In genomic region chr1:88179657-88180056, GRCm38 (mm10) we compare ENCODE assay signal across 32 mouse cellular contexts. TPM values are rescaled to one million over a fixed set of nuclear protein-coding genes. Genes with fewer than 3 reads are reported as not detected.
DNase-seq lines count a peak whose midpoint lies in the region; ATAC-seq lines count a peak whose summit lies in the region.
"Had no signal": no experiment of that assay in that cellular context is flagged by ENCODE, and none has a peak within 500 bp of the region (broad histone marks: within the 10 kb centered on the region; RNA-seq: fewer than 3 reads in every experiment).

No protein-coding gene starts in this region.

- no peak overlapping the region for H3K4me2 ChIP-seq in liver, embryonic 16.5 days (ENCODE audit: low read depth, low read length)
- no peak overlapping the region for H3K4me2 ChIP-seq in liver, embryonic 12.5 days
- H3K4me2 ChIP-seq: embryonic facial prominence, embryonic 13.5 days; forebrain, embryonic 12.5 days; forebrain, embryonic 15.5 days; heart, embryonic 13.5 days; hindbrain, embryonic 12.5 days; hindbrain, embryonic 15.5 days had no signal

- H3K4me1 ChIP-seq in liver, embryonic 16.5 days (ENCODE audit: control insufficient read depth, low read depth, low read length): no peaks in the 10 kb centered on the region
- no peaks in the 10 kb centered on the region for H3K4me1 ChIP-seq in liver, embryonic 12.5 days
- H3K4me1 ChIP-seq: embryonic facial prominence, embryonic 10.5 days; embryonic facial prominence, embryonic 13.5 days; forebrain, embryonic 12.5 days; forebrain, embryonic 15.5 days; heart, embryonic 10.5 days; heart, embryonic 13.5 days; hindbrain, embryonic 12.5 days; hindbrain, embryonic 15.5 days had no signal

- H3K4me3 ChIP-seq in liver, embryonic 16.5 days (ENCODE audit: low read depth, low read length): no peak overlapping the region
- no peak overlapping the region for H3K4me3 ChIP-seq in liver, embryonic 12.5 days
- H3K4me3 ChIP-seq: embryonic facial prominence, embryonic 10.5 days; embryonic facial prominence, embryonic 13.5 days; erythroblast, embryonic 14.5 days; forebrain, embryonic 12.5 days; forebrain, embryonic 15.5 days; heart, adult 2 months; heart, embryonic 10.5 days; heart, embryonic 13.5 days; hindbrain, embryonic 12.5 days; hindbrain, embryonic 15.5 days had no signal

- H3K27ac ChIP-seq in liver, embryonic 16.5 days (ENCODE audit: low read length): no peak overlapping the region
- no peak overlapping the region for H3K27ac ChIP-seq in liver, embryonic 12.5 days
- H3K27ac ChIP-seq: embryonic facial prominence, embryonic 10.5 days; embryonic facial prominence, embryonic 13.5 days; forebrain, embryonic 12.5 days; forebrain, embryonic 15.5 days; heart, adult 2 months; heart, embryonic 10.5 days; heart, embryonic 13.5 days; hindbrain, embryonic 12.5 days; hindbrain, embryonic 15.5 days had no signal

- peak; percentile 41 for DNase-seq in heart, adult 11 months
- DNase-seq in heart, postnatal 14 days: no peak
- DNase-seq in kidney, adult 8-10 months: peak; percentile 22 to 45
- no peak for DNase-seq in kidney, postnatal 14 days
- DNase-seq: adrenal gland, adult 8-10 months; adrenal gland, postnatal 25 days; cerebellum, adult 11-12 months; cerebellum, adult 8-10 months; cerebellum, postnatal 10 days; cerebellum, postnatal 36 days; embryo, embryonic 11 days; gastrocnemius, postnatal 25 days; heart, adult 2 months had no signal

- WGBS in liver, embryonic 16.5 days (ENCODE audit: insufficient replicate concordance): 70% methylated on average over 1 of the region's 1 CpGs
- WGBS in liver, embryonic 12.5 days (ENCODE audit: insufficient replicate concordance): 67% methylated on average over 1 of the region's 1 CpGs

- no peak overlapping the region for H3K9ac ChIP-seq in liver, embryonic 16.5 days (ENCODE audit: low read depth, low read length)
- no peak overlapping the region for H3K9ac ChIP-seq in liver, embryonic 12.5 days
- H3K9ac ChIP-seq: embryonic facial prominence, embryonic 13.5 days; forebrain, embryonic 12.5 days; forebrain, embryonic 15.5 days; heart, embryonic 13.5 days; hindbrain, embryonic 12.5 days; hindbrain, embryonic 15.5 days had no signal

- H3K27me3 ChIP-seq in liver, embryonic 16.5 days (ENCODE audit: control insufficient read depth, insufficient read depth, low read depth, low read length): no peaks in the 10 kb centered on the region
- no peaks in the 10 kb centered on the region for H3K27me3 ChIP-seq in liver, embryonic 12.5 days (replicated peaks)
- H3K27me3 ChIP-seq: embryonic facial prominence, embryonic 13.5 days; forebrain, embryonic 12.5 days; forebrain, embryonic 15.5 days; heart, embryonic 13.5 days; hindbrain, embryonic 12.5 days; hindbrain, embryonic 15.5 days had no signal

- intact Hi-C loops in heart, postnatal 14 days (cut with DNase I): no loop called here

- no peaks in the 10 kb centered on the region; the same call in 1 of the 2 replicates for H3K36me3 ChIP-seq in liver, embryonic 16.5 days (ENCODE audit: control insufficient read depth, insufficient read depth)
- no peaks in the 10 kb centered on the region for H3K36me3 ChIP-seq in liver, embryonic 12.5 days
- H3K36me3 ChIP-seq: embryonic facial prominence, embryonic 10.5 days; embryonic facial prominence, embryonic 13.5 days; forebrain, embryonic 12.5 days; forebrain, embryonic 15.5 days; heart, embryonic 10.5 days; heart, embryonic 13.5 days; hindbrain, embryonic 12.5 days; hindbrain, embryonic 15.5 days had no signal

- ATAC-seq in liver, embryonic 16.5 days (ENCODE audit: low read depth): peak; percentile 55; the same call in 1 of the 2 replicates
- no peak for ATAC-seq in liver, embryonic 12.5 days
- ATAC-seq: activated CD4-positive, CD25-positive, alpha-beta regulatory T cell, adult 4 months; forebrain, embryonic 15.5 days had no signal

- peaks cover 6% of the 10 kb centered on the region for H3K9me3 ChIP-seq in liver, embryonic 16.5 days (replicated peaks; ENCODE audit: control insufficient read depth, low read length)
- H3K9me3 ChIP-seq in liver, embryonic 12.5 days (replicated peaks): peaks cover 25% of the 10 kb centered on the region
- H3K9me3 ChIP-seq: hindbrain, embryonic 15.5 days had no signal

RNA-seq across cellular contexts. Expression of gene Ugt1a5, which starts 13.8 kb away (rescaled TPM):
- total RNA-seq in heart, postnatal 14 days (2021): under 1 TPM; 0.34 to 0.50 TPM
- polyA plus RNA-seq in liver, embryonic 16.5 days (2015; fragmentation: Nextera tagmentation; extraction: Ambion mirVana): 0.05 TPM in 1 of 2 replicates, not detected in the other
- not detected in 2 replicates for polyA plus RNA-seq in liver, embryonic 12.5 days (2016; fragmentation: Nextera tagmentation; extraction: Ambion mirVana)
- total RNA-seq: ES-E14; gastrocnemius, adult 8-10 months; gastrocnemius, postnatal 25 days; heart, adult 2 months had no signal
- polyA plus RNA-seq: activated CD4-positive, CD25-positive, alpha-beta regulatory T cell, adult 4 months; brain, embryonic 14.5 days; cortical plate, adult 2 months; embryonic facial prominence, embryonic 10.5 days; embryonic facial prominence, embryonic 13.5 days; erythroblast, embryonic 14.5 days; forebrain, embryonic 12.5 days; forebrain, embryonic 15.5 days; heart, adult 2 months; heart, embryonic 10.5 days; heart, embryonic 13.5 days; heart, embryonic 16.5 days; hindbrain, embryonic 12.5 days; hindbrain, embryonic 15.5 days had no signal

RNA-seq across cellular contexts. Expression of gene Ugt1a2, which starts 20.7 kb away (rescaled TPM):
- not detected for total RNA-seq in heart, postnatal 14 days (2021)
- 0.11 and 0.17 TPM in 2 replicates for polyA plus RNA-seq in liver, embryonic 16.5 days (2015; fragmentation: Nextera tagmentation; extraction: Ambion mirVana)
- not detected in 2 replicates for polyA plus RNA-seq in liver, embryonic 12.5 days (2016; fragmentation: Nextera tagmentation; extraction: Ambion mirVana)
- total RNA-seq: ES-E14; heart, adult 2 months; heart, postnatal 25 days; hematopoietic stem cell, adult 5-6 weeks had no signal
- polyA plus RNA-seq: activated CD4-positive, CD25-positive, alpha-beta regulatory T cell, adult 4 months; cortical plate, adult 2 months; embryonic facial prominence, embryonic 10.5 days; embryonic facial prominence, embryonic 13.5 days; erythroblast, embryonic 14.5 days; forebrain, embryonic 12.5 days; forebrain, embryonic 15.5 days; heart, adult 2 months; heart, embryonic 13.5 days; heart, embryonic 16.5 days; hindbrain, embryonic 15.5 days had no signal

RNA-seq across cellular contexts. Expression of gene Dnajb3, which starts 25.9 kb away (rescaled TPM):
- under 1 TPM; 0.45 to 0.56 TPM for total RNA-seq in heart, postnatal 14 days (2021)
- polyA plus RNA-seq in liver, embryonic 16.5 days (2015; fragmentation: Nextera tagmentation; extraction: Ambion mirVana): 7.7 and 9.4 TPM in 2 replicates
- polyA plus RNA-seq in liver, embryonic 12.5 days (2016; fragmentation: Nextera tagmentation; extraction: Ambion mirVana): 11.9 and 13.8 TPM in 2 replicates
- total RNA-seq: gastrocnemius, adult 8-10 months; hematopoietic stem cell, adult 5-6 weeks had no signal

RNA-seq across cellular contexts. Expression of gene Ugt1a1, which starts 32.1 kb away (rescaled TPM):
- not detected for total RNA-seq in heart, postnatal 14 days (2021)
- polyA plus RNA-seq in liver, embryonic 16.5 days (2015; fragmentation: Nextera tagmentation; extraction: Ambion mirVana): 0.11 and 0.21 TPM in 2 replicates
- polyA plus RNA-seq in liver, embryonic 12.5 days (2016; fragmentation: Nextera tagmentation; extraction: Ambion mirVana): not detected in 2 replicates
- total RNA-seq: ES-E14; heart, adult 2 months; heart, postnatal 25 days; hematopoietic stem cell, adult 5-6 weeks had no signal
- polyA plus RNA-seq: activated CD4-positive, CD25-positive, alpha-beta regulatory T cell, adult 4 months; embryonic facial prominence, embryonic 10.5 days; embryonic facial prominence, embryonic 13.5 days; erythroblast, embryonic 14.5 days; forebrain, embryonic 12.5 days; forebrain, embryonic 15.5 days; heart, adult 2 months; heart, embryonic 10.5 days; heart, embryonic 13.5 days; hindbrain, embryonic 12.5 days; hindbrain, embryonic 15.5 days had no signal

RNA-seq across cellular contexts. Expression of gene Ugt1a6a, which starts 45.0 kb away (rescaled TPM):
- total RNA-seq in heart, postnatal 14 days (2021): 1 to 10 TPM; 3.8 to 5.7 TPM
- 21.1 and 21.8 TPM in 2 replicates for polyA plus RNA-seq in liver, embryonic 16.5 days (2015; fragmentation: Nextera tagmentation; extraction: Ambion mirVana)
- 1.3 and 2.1 TPM in 2 replicates for polyA plus RNA-seq in liver, embryonic 12.5 days (2016; fragmentation: Nextera tagmentation; extraction: Ambion mirVana)
- total RNA-seq: ES-E14 had no signal
- polyA plus RNA-seq: erythroblast, embryonic 14.5 days; heart, embryonic 10.5 days had no signal

Comparison
In these comparisons a context has a peak if more than half of its experiments do, and no peak if none do; other contexts are left out.
1. DNase-seq: peak in heart, adult 11 months (single experiment) and kidney, adult 8-10 months (2 of 2); none in heart, postnatal 14 days (0 of 2) and kidney, postnatal 14 days (single experiment).